Mouse (Mus musculus) splenic B cell, adult 2 months (primary cell): ENCODE results near the gene Ubtd1.

Experiments used
- DNase-seq: peaks from one replicate; pipeline ENCODE4 v3.0.0-alpha.2; 2011; ENCODE audit warnings: low read depth, low spot score
- H3K27me3 ChIP-seq: 2 replicates; pipeline ENCODE4 v1.6.1; 2012; ENCODE audit warnings: mild to moderate bottlenecking, low read length, moderate library complexity, mixed read lengths; ENCODE audit not compliant: control insufficient read depth, poor library complexity, insufficient read depth, severe bottlenecking
- H3K36me3 ChIP-seq: 2 replicates; pipeline ENCODE4 v1.6.1; 2012; ENCODE audit warnings: mild to moderate bottlenecking, low read length, moderate library complexity, mixed read lengths; ENCODE audit not compliant: control insufficient read depth, poor library complexity, insufficient read depth, severe bottlenecking

The Ubtd1 gene

DNA sequence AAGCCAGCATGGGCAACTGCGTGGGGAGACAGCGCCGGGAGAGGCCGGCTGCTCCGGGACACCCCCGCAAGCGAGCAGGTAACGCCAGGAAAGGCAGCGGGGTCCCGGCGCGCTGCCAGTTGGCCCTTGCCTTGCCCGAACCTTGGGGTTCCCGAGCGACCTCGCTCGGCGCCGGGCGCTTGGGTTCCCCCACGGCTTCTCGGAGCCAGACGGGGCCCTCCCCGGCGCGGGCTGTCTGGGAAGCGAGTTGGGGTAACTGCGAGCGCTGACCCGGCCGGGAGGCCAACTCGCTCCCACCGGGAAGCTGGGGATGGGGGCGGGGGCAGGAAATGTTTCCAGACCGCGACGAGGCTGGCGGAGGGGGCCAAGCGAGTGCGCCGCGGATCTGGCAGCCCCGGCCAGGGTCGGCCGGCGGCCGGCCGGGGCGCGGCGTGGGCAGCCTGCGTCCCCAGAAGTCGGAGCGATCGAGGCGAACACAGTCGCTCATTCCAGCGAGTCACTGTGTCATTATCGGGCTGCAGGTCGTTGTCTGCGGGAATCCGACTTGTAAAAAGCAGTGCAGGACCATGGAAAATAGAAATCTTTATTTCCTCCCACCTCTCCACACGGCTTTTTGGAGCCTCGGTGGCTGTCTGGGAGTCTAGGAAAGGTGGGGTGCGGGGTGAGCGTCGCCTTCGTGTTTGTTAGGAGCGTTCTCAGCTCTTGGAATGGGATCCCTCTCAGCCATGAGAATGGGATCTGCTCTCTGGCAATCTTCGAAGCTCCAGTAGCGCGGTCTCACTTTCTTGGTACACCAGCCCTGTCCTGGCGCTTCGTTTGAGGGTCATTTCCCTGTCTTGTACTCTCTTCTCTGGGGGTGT, 598 bp downstream of the Ubtd1 start:
- no peak for DNase-seq
- H3K27me3 ChIP-seq = no peaks in the 10 kb centered on the region
- no peaks in the 10 kb centered on the region for H3K36me3 ChIP-seq

DNA sequence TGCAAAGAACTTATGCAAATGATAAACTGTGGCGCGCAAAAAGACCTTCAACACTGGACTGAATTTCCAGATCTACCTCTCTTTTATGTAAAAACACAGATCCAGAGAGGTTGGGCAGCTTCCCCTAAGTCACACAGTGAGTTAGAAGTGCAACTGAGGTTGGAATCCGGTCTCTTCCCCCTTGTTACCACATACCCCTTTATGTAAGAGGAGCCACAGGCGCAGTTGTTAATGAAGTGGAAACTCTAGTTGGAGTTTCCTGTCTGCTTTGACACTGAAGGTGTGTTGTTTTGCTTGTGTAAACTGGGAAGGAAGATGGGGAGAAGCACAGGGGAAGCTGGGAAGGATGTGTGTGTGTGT, 1.2 kb downstream of the Ubtd1 start:
- no peaks in the 10 kb centered on the region; the same call in 1 of the 2 replicates for H3K36me3 ChIP-seq
- H3K27me3 ChIP-seq = no peaks in the 10 kb centered on the region
- peak; percentile 28 for DNase-seq

DNA sequence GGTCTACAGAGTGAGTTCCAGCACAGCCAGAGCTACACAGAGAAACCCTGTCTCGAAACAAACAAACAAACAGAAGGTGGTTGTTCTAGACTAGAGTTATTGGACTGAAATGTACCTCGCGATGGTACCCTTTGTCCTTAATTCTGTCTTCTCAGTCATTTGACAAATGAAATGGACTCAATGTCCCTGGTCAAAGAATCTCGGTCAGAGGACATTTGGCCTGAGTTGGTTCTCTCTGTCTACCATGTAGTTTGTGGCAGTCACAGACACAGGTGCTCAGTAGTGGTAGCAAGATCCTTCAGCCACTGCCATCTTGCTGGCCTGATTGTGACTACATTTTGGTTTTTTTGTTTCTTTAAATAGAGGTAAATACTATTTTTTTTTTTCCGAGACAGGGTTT, 4.4 kb downstream of the Ubtd1 start:
- no peaks in the 10 kb centered on the region for H3K27me3 ChIP-seq
- no peak for DNase-seq
- no peaks in the 10 kb centered on the region; the same call in 1 of the 2 replicates for H3K36me3 ChIP-seq

DNA sequence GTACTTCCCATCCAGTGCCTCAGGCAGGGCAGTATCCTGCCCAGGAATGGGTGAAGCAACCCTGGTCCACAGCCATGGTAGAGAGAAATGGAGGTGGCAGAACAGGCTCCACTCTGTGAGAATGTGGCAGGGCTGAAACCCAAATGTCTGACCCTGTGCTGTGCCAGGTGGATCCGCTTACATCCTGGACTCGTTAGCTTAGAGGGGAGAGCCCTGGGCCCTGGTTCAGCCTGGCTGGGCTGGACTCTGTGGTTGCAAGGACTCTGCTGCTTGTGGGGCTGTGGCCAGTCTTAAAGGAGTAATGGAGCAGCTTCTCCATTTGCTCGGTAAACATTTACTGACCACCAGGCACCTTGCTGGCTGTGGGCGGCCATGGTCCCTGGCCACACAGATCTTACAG, 5.6 kb downstream of the Ubtd1 start:
- no peaks in the 10 kb centered on the region; the same call in 1 of the 2 replicates for H3K36me3 ChIP-seq
- no peak for DNase-seq
- no peaks in the 10 kb centered on the region for H3K27me3 ChIP-seq

DNA sequence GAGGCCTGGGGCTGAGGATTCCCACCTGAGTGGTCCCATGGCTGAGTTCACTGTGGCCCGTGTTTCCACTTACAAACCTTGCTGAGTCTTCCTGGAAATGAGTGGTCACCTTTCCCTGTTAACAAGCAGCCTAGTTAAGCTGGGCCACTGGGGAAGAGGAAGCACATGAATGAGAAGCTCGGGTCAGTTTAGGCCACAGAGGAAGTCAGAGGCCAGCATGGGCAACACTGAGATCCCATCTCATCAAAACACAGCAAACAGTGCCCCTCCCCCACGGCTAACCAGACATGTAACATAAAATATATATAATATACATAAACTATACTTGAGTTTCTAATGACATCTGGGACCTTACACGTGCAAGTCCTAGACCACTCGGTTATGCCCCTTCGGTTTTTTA, 8.2 kb downstream of the Ubtd1 start:
- DNase-seq = no peak
- H3K36me3 ChIP-seq = no peaks in the 10 kb centered on the region; the same call in 1 of the 2 replicates

DNA sequence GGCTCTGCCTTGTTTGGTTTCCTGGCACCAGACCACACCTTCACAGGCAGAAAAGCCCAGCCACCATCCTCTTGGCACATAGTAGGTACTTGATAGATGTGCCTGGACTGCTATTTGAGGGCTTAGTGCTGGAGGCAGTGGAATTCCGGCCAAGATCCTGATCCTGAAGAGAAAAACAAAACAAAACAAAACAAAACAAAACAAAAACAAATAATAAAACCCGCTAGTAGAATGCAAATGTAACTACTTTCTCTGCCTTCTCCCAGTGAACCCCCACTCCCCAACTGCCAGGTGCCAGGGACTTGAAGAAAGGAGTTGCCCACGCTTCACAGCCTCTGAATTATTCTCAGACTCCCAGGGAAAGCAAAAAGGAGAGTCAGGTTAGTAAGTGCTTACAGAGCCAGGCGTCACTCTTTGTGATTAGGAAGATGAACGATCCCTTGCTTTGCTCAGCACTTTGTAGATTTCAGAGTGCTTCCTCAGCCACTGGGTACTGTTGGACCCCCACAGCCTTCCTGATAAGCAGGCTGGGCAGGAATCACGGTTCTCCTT, 10.4 kb downstream of the Ubtd1 start:
- no peaks in the 10 kb centered on the region; the same call in 1 of the 2 replicates for H3K36me3 ChIP-seq
- H3K27me3 ChIP-seq = no peaks in the 10 kb centered on the region
- no peak for DNase-seq

More for the DNA sequence above, 8.2 kb downstream of the Ubtd1 start:
- no peaks in the 10 kb centered on the region for H3K27me3 ChIP-seq

DNA sequence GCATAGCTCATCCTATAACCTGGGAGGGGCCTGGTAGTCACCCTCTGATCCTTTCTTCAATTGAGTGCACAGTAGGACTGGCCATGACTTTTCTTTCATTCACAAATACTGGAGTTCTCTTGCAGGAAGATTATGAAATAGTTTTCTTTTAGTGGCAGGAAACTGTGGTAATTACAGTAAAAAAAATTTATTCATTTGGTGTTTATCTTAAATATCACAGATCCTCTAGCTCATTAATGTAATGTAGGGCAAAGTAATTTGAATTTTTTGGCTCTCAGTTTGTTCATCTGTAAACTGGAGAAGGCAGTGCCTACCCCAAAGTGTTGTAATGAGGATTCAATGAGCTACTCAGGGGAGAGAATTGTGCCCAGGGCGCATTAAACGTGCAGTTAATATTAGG, 11.4 kb downstream of the Ubtd1 start:
- Histone ChIP-seq H3K27me3 (no peaks in the 10 kb centered on the region), H3K36me3 (no peaks in the 10 kb centered on the region; the same call in 1 of the 2 replicates)
- DNase-seq = no peak

DNA sequence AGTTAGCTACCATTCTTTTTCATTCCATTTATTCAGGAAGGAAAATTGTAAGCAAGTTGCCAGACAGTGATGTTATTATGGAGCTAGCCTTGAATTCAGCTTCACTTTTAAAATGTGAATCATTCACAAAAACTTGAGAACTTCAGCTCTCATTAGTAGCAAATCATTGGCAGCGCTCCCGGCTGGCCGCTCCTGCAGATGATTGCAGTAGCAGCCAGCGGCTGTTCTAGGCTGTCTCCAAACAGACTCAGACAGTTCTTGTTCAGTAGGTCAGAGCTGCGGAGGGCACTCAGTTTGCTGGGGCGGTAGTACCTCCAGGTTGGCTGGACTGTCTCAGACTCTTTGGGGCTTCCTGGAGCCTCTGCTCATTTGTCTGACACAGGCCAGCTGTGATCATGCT, 11.9 kb downstream of the Ubtd1 start:
- no peak for DNase-seq
- no peaks in the 10 kb centered on the region; the same call in 1 of the 2 replicates for H3K36me3 ChIP-seq
- H3K27me3 ChIP-seq = no peaks in the 10 kb centered on the region

DNA sequence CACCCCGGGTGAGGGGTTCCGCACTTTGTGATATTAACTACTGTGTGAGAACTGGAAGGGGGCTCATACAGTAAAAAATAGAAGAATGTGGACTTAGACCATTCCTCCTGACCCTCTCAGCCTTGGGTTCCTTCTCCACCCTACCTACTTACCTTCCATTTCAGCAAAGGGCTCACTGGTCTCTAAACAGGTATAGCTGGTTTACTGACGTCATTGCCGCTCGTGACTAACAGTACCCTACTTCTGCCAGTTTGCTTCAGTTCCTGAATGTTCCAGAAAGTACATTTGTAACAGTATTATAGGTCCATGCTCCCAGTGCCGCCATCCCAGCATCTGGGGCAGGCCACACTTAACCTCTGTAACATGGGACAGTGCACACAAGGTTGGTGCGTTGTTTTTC, 12.5 kb downstream of the Ubtd1 start:
- no peak for DNase-seq
- Histone ChIP-seq H3K27me3 (no peaks in the 10 kb centered on the region), H3K36me3 (no peaks in the 10 kb centered on the region; the same call in 1 of the 2 replicates)

DNA sequence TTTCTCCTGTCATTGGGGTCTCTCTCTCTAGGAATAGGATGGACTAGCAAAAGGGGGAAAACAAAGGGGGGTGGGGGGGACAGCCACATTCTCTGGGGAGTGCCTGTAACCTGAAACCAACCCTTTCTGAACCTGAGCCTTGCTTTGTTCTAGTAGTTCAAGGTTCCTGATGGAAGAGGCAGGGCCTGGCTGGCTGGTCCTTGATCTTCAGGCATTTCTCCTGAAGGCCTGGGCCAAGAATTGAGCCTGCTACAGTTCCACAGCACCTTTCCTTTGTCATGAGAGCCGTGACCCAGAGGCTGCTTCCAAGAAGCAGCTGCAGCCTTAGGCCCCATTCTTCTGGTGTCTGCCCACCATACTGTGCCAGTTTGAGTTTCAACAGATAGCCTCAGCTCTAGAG, 13.9 kb downstream of the Ubtd1 start:
- no peak for DNase-seq
- H3K27me3 ChIP-seq = no peaks in the 10 kb centered on the region
- no peaks in the 10 kb centered on the region; the same call in 1 of the 2 replicates for H3K36me3 ChIP-seq

DNA sequence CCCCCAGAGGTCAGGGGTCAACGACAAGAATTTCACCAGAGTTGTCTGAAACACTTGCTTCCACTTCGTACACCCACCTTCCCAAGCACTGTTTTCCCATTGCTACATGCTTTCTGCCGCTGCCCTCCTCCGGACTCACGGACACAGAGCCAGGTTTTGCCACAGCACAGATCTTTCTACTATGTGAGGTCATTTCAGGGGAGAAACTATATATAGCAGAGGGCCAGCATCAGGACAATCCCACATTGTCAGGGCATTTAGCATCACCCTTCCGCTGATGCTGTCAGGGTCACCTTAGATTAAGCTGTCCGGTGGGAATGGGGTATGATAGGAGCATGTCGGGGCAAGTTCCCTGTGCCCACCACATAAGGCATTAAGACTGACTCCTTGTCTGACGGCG, 15.5 kb downstream of the Ubtd1 start:
- no peaks in the 10 kb centered on the region; the same call in 1 of the 2 replicates for H3K36me3 ChIP-seq
- DNase-seq = no peak
- no peaks in the 10 kb centered on the region for H3K27me3 ChIP-seq

DNA sequence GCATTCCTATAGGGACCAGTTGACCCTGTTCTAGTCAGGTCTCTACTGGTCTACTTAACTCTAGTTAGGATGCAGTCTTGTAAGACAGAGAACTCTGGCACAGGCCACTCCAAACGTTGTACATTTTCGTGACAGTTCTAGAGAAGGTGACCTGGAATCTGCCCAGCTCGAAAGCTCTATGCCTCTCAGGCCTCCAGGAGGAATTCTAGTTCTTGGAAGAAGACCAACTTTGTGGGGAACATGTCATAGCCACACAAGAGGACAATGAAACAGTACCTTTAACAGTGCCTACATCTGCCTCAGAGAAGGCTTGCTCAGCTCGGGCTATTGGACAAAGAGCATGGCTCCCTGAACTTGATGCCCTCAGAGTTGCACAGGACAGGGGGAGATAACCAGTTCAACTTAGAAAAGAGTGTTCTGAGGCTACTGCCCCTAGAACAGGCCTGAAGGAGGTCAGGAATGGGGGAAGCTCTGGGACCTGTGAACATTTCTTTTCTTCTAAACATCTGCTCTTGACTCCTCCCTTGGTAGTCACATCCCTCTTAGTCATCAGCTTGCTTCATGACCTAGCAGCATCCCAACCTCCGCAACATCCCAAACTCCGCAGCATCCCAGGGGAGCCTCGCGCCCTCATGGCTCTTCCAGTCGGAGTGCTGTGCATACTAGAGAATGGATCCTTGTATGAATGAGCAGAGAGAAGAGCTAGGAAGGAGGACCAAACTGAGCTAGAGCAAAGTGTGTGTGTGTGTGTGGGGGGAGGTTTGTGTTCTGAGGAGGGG, 17.4 kb downstream of the Ubtd1 start:
- DNase-seq = no peak
- H3K36me3 ChIP-seq = no peaks in the 10 kb centered on the region; the same call in 1 of the 2 replicates
- no peaks in the 10 kb centered on the region for H3K27me3 ChIP-seq

DNA sequence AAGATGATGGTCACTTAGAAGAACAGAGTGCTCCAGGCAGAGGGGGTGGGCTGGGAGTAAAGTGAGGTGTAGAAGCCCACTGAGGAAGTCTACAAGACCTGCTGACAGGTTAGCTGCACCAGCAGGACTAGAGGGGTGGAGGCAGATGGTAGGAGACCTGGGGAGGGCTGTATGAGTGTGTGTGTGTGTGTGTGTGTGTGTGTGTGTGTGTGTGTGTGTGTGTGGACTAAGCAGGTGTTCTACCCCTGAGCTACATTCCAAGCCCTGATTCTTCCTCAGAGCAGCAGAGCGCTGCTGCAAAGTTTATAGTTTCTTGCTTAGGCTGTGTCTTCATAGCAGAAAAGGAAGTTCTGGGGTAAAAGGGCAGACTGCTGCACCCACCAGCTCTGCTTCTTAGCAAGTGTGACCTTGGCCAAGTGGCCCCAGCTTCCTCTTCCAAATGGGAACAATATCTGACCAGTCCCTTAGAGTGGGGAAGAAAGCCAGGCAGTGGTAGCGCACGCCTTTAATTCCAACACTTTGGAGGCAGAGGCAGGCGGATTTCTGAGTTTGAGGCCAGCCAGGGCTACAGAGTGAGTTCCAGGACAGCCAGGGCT, 18.2 kb downstream of the Ubtd1 start:
- no peaks in the 10 kb centered on the region for H3K27me3 ChIP-seq
- no peak for DNase-seq
- H3K36me3 ChIP-seq = no peaks in the 10 kb centered on the region

DNA sequence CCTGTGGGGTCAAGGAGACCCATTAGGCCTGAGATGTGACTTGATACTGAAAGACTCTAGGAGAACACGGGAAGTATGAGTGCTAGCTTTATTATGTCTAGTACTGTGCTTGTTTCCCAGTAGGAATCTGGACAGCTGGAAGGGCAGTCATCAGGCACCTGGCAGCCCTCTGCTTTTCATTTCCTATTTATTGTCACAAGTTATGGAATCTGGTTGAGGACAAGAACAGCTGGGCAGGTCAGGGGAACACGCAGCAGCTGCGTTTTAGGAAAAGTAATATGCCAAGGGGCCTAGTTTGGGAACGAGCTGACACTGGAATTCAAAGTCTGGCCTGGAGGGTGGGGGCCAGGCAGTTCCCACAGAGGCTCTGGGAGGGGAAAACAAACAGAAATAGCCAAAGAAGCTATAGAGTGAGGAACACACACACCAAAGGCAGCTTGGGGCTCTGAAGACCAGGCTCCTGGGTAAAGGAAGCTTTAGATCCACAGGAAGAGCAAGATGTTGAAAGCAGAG, 18.9 kb downstream of the Ubtd1 start:
- Histone ChIP-seq H3K27me3 (no peaks in the 10 kb centered on the region), H3K36me3 (no peaks in the 10 kb centered on the region)
- no peak for DNase-seq
